Mouse (Mus musculus) forebrain, embryonic 16.5 days (tissue): ENCODE results near the gene Trim2. TPM values are rescaled to one million over a fixed set of nuclear protein-coding genes. Genes with fewer than 3 reads are reported as not detected.

ENCODE experiments used
- ATAC-seq: fragments of 200-750 bp; cut with Nextera tagmentation; 2 replicates; pipeline ENCODE4 v1.8.0; 2017; ENCODE audit warnings: mild to moderate bottlenecking, moderate library complexity
- H3K27ac ChIP-seq: fragments of 300-500 bp; sonication (generic); 2 replicates; pipeline ENCODE4 v1.5.1; 2014; ENCODE audit warnings: low read length, control low read depth
- H3K27me3 ChIP-seq: fragments of 300-500 bp; sonication (generic); replicated peaks from 2 replicates; pipeline ENCODE4 v1.6.1; 2014; ENCODE audit warnings: low read length; ENCODE audit not compliant: control insufficient read depth, insufficient read depth
- H3K36me3 ChIP-seq: fragments of 300-500 bp; sonication (generic); 2 replicates; pipeline ENCODE4 v1.6.1; 2014; ENCODE audit not compliant: control insufficient read depth, insufficient read depth
- H3K4me1 ChIP-seq: fragments of 300-500 bp; sonication (generic); replicated peaks from 2 replicates; pipeline ENCODE4 v1.6.1; 2014; ENCODE audit warnings: low read length; ENCODE audit not compliant: control insufficient read depth, insufficient read depth
- H3K4me2 ChIP-seq: fragments of 300-500 bp; sonication (generic); 2 replicates; pipeline ENCODE4 v1.6.1; 2014; ENCODE audit warnings: mild to moderate bottlenecking, low read length, control low read depth
- H3K4me3 ChIP-seq: fragments of 300-500 bp; sonication (generic); replicated peaks from 2 replicates; pipeline ENCODE4 v1.5.1; 2014; ENCODE audit warnings: mild to moderate bottlenecking, low read length, control low read depth
- H3K9ac ChIP-seq: fragments of 300-500 bp; sonication (generic); replicated peaks from 2 replicates; pipeline ENCODE4 v1.6.1; 2014; ENCODE audit warnings: low read depth, low read length, control low read depth
- H3K9me3 ChIP-seq: fragments of 300-500 bp; sonication (generic); 2 replicates; pipeline ENCODE4 v1.6.1; 2016; ENCODE audit warnings: low read length; ENCODE audit not compliant: control insufficient read depth
- WGBS: fragments of 180-500 bp; shearing (Covaris S2); extraction: QIAGEN DNeasy Blood & Tissue Kit; methylation state at CpG from one replicate; pipeline ENCODE4 v1.1.7; 2014; 5-methylcytosine and 5-hydroxymethylcytosine counted together
- polyA plus RNA-seq: library from polyadenylated mRNA; unstranded; fragments of >200 nt; fragmentation: Nextera tagmentation; extraction: Ambion mirVana; gene quantifications from 2 replicates; pipeline ENCODE4 v1.2.1, GENCODE M21; 2015

Trim2 gene
- polyA plus RNA-seq, 1 experiment from 2014 or later = 195 TPM

DNA sequence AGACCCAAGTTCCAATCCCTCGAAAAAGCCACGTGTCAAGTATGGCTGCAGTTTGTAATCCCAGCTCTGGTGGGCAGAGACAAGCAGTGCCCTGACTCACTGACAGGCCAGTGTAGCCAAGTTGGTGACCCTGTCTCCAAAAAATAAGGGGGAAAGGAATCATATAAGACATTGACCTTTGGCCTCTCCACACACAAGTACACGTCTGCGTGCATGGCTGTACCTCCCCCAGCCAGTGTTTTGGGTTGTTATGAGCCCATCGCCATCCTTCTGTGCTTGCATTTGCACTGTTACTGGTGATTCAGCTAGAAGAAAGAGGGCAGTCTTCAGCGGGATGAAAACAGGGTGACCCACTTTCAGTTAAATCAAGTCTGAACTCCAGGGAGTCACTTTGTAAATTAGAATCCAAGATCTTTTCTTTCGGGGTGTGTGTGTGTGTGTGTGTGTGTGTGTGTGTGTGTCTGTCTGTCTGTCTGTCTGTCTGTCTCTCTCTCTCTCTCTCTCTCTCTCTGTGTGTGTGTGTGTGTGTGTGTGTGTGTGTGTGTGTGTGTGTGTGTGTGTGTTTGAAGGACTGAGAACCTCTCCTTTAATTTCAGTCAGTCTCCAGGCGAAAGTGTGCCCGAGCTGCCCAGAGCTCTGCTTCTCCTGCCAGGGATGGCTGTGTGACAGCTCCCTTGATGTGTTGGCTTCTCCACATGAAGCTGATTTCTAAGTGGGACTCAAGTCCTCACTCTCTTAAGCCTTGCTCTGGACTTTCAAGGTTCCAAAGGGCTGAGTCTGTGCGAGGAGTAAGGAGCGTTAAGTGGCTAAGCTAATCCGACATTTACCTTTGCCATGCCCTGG is 89.3 kb downstream of the Trim2 start:
- peak overlapping the region; percentile 25; the same call in 1 of the 2 replicates for H3K4me3 ChIP-seq
- ATAC-seq = no peak
- peak overlapping the region; percentile 23 for H3K9ac ChIP-seq
- peak overlapping the region; percentile 56 for H3K27ac ChIP-seq
- no peaks in the 10 kb centered on the region for H3K9me3 ChIP-seq
- no peaks in the 10 kb centered on the region for H3K36me3 ChIP-seq
- H3K4me2 ChIP-seq = peak overlapping the region; percentile 71
- H3K27me3 ChIP-seq = no peaks in the 10 kb centered on the region
- peaks cover 70% of the 10 kb centered on the region for H3K4me1 ChIP-seq
- WGBS = 33% methylated on average over 12 of the region's 12 CpGs

DNA sequence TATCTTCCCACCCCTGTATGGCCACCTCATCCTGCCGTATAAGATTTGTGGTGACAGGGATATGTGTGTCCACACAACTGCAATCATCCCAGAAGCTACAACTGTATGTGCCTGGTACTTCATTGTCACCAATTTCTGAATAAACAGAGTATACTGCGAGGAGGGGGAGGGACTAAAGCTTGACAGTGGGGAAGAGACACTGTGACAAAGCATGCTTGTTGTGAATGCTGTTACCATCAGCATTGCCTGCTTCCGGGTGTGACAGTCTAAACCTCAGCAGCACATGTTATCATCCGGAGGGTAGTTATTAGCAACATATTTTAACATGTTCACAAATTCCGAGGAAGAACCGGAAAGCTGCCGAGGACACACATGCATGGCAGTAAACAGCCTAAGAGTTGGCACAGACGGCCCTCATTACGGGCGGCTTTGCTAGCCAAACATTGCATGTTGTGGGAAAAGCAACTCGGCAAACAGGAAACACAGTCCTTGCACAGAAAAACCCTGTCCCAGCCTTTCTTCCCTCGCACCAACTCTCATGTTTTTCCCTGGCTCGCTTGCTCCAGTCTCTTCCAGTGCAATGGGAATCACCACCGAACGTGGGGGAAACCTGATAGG is 90.8 kb downstream of the Trim2 start:
- H3K9ac ChIP-seq = peak overlapping the region; percentile 2; the same call in 1 of the 2 replicates
- peak overlapping the region; percentile 13 for H3K4me3 ChIP-seq
- H3K4me2 ChIP-seq = peak overlapping the region; percentile 32
- H3K9me3 ChIP-seq = no peaks in the 10 kb centered on the region
- 33% methylated on average over 15 of the region's 15 CpGs for WGBS
- ATAC-seq = peak; percentile 49
- H3K27ac ChIP-seq = peak overlapping the region; percentile 60
- H3K36me3 ChIP-seq = no peaks in the 10 kb centered on the region
- no peaks in the 10 kb centered on the region for H3K27me3 ChIP-seq
- peaks cover 68% of the 10 kb centered on the region for H3K4me1 ChIP-seq

DNA sequence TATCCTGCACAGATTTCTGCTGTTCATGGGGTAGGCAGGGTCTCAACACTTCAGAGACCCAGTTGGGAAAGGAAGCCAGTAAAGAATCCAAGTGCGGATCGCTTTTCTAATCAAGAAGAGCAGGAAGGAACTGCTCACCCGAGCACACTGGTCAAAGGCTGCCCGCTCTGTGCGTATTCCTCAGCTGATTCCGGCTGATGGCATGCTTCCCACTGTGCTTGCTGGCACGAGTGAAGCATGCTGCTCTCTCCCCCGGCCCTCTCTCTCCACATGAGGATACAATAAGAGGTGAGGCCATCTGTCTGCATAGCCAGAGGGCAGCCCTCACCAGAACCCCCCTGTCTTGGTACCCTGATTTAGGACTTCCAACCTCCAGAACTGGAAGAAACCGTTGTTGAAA is 91.4 kb downstream of the Trim2 start:
- peak overlapping the region; percentile 6; the same call in 1 of the 2 replicates for H3K4me3 ChIP-seq
- H3K27ac ChIP-seq = peak overlapping the region; percentile 60
- no peaks in the 10 kb centered on the region for H3K36me3 ChIP-seq
- H3K9me3 ChIP-seq = no peaks in the 10 kb centered on the region
- peak overlapping the region; percentile 31 for H3K9ac ChIP-seq
- peaks cover 69% of the 10 kb centered on the region for H3K4me1 ChIP-seq
- no peaks in the 10 kb centered on the region for H3K27me3 ChIP-seq
- 32% methylated on average over 9 of the region's 9 CpGs for WGBS
- ATAC-seq = peak; percentile 37
- peak overlapping the region; percentile 32 for H3K4me2 ChIP-seq

- H3K36me3 ChIP-seq = peaks cover 4% of the 10 kb centered on the region; the same call in 1 of the 2 replicates
- H3K4me2 ChIP-seq = no peak overlapping the region; the same call in 1 of the 2 replicates
- WGBS = 67% methylated on average over 6 of the region's 6 CpGs
- no peak for ATAC-seq
- no peak overlapping the region for H3K9ac ChIP-seq
- H3K9me3 ChIP-seq = no peaks in the 10 kb centered on the region
- H3K27me3 ChIP-seq = no peaks in the 10 kb centered on the region
- H3K4me1 ChIP-seq = peaks cover 65% of the 10 kb centered on the region
- H3K27ac ChIP-seq = no peak overlapping the region
- no peak overlapping the region for H3K4me3 ChIP-seq
Observed at GRCm38 (mm10) chr3:84214501-84214900, 92.2 kb downstream of the Trim2 start.

- H3K4me2 ChIP-seq = no peak overlapping the region
- H3K9ac ChIP-seq = no peak overlapping the region
- WGBS = 85% methylated on average over 7 of the region's 7 CpGs
- H3K27ac ChIP-seq = no peak overlapping the region
- no peaks in the 10 kb centered on the region for H3K9me3 ChIP-seq
- H3K4me3 ChIP-seq = no peak overlapping the region
- no peak for ATAC-seq
- no peaks in the 10 kb centered on the region for H3K27me3 ChIP-seq
- H3K4me1 ChIP-seq = peaks cover 46% of the 10 kb centered on the region
- H3K36me3 ChIP-seq = peaks cover 23% of the 10 kb centered on the region
Observed at GRCm38 (mm10) chr3:84211340-84211875, 95.3 kb downstream of the Trim2 start.

DNA sequence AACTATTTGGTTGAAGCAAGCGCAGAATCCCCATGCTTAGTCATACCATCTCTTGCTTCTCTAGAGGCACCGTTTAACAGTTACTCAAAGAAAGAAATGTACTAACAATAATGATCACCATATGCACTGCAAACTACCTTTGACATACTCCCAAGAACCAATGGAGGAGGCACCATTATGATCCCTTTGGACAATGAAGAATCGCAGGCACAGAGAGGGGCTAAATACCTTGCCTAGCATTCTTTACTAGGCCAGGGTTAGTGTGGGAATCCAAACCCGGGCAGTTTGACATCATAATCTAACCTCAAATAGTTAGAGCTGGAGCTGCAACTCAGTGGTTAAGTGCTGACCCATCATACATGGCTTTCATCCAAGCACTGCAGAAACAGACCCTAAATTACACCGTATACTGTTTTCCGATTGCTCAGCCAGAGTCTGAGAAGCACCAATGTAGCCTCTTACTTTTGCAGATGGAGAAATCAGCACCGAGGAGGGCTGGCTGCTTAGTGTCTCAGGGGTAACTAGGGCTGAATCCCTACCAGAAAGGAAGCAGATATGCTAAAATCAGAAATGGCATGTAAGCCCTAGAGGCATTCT is 97.7 kb downstream of the Trim2 start:
- WGBS = 81% methylated on average over 7 of the region's 7 CpGs
- no peak overlapping the region for H3K4me2 ChIP-seq
- H3K9me3 ChIP-seq = no peaks in the 10 kb centered on the region
- H3K4me3 ChIP-seq = no peak overlapping the region
- H3K27me3 ChIP-seq = no peaks in the 10 kb centered on the region
- no peak overlapping the region for H3K9ac ChIP-seq
- peaks cover 37% of the 10 kb centered on the region for H3K36me3 ChIP-seq
- no peak overlapping the region for H3K27ac ChIP-seq
- ATAC-seq = no peak
- H3K4me1 ChIP-seq = peaks cover 22% of the 10 kb centered on the region

GRCm38 (mm10) chr3:84208475-84208874 is 98.2 kb downstream of the Trim2 start:
- no peak overlapping the region for H3K27ac ChIP-seq
- H3K9me3 ChIP-seq = no peaks in the 10 kb centered on the region
- peaks cover 19% of the 10 kb centered on the region for H3K4me1 ChIP-seq
- no peak overlapping the region for H3K4me3 ChIP-seq
- WGBS = 95% methylated on average over 7 of the region's 7 CpGs
- H3K36me3 ChIP-seq = peaks cover 37% of the 10 kb centered on the region
- H3K9ac ChIP-seq = no peak overlapping the region
- 0 out of 2 replicates have a peak, but pooled peaks have one; percentile 3 for ATAC-seq
- no peak overlapping the region for H3K4me2 ChIP-seq
- H3K27me3 ChIP-seq = no peaks in the 10 kb centered on the region

GRCm38 (mm10) chr3:84207366-84207765 is 99.3 kb downstream of the Trim2 start:
- no peak overlapping the region for H3K27ac ChIP-seq
- no peak overlapping the region for H3K9ac ChIP-seq
- peaks cover 37% of the 10 kb centered on the region for H3K36me3 ChIP-seq
- H3K4me2 ChIP-seq = no peak overlapping the region
- 26% methylated on average over 2 of the region's 2 CpGs for WGBS
- H3K4me1 ChIP-seq = peaks cover 18% of the 10 kb centered on the region
- no peaks in the 10 kb centered on the region for H3K27me3 ChIP-seq
- H3K9me3 ChIP-seq = no peaks in the 10 kb centered on the region
- ATAC-seq = peak; percentile 58
- H3K4me3 ChIP-seq = no peak overlapping the region

DNA sequence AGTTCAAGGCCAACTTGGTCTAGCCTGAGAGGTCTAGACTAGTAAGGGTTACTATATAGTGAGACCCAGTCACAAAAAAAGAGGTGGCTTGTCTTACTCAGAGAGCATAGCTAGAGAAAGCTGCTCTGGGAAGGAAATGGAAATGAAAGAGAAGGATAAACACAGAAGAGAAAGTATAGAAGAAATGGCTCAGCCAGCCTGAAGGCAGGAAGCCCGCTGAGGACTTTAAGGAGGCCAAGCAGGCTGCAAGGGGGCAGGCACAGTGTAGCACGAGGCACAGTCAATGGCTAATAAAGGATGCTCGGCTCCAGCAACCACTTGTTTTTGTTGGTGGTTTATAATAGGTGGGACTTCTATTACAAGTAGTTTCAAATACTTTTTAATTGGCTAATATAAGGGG is 100.6 kb downstream of the Trim2 start:
- Histone ChIP-seq H3K27ac (no peak overlapping the region), H3K4me3 (no peak overlapping the region), H3K36me3 (peaks cover 37% of the 10 kb centered on the region), H3K9ac (no peak overlapping the region), H3K4me1 (peaks cover 21% of the 10 kb centered on the region), H3K27me3 (no peaks in the 10 kb centered on the region), H3K4me2 (no peak overlapping the region), H3K9me3 (no peaks in the 10 kb centered on the region)
- WGBS = 71% methylated on average over 3 of the region's 3 CpGs
- no peak for ATAC-seq
